Mouse (Mus musculus) intestine, embryonic 14.5 days (tissue): ENCODE measurements around the gene Lrmda. TPM values are rescaled to one million over a fixed set of nuclear protein-coding genes. Genes with fewer than 3 reads are reported as not detected.

ENCODE experiments used
- ATAC-seq: fragments of 200-750 bp; cut with Nextera tagmentation; replicated peaks from 2 replicates; pipeline ENCODE4 v1.8.0; 2017; ENCODE audit warnings: low read depth, moderate number of reproducible peaks, moderate TSS enrichment, moderate library complexity; ENCODE audit not compliant: low FRiP score, low TSS enrichment
- DNase-seq: peaks from one replicate; pipeline ENCODE4 v3.0.0-alpha.2; 2018; ENCODE audit warnings: low spot score
- H3K27ac ChIP-seq: fragments of 300-500 bp; sonication (generic); 2 replicates; pipeline ENCODE4 v1.5.1; 2014; ENCODE audit warnings: low read depth, mild to moderate bottlenecking, control low read depth
- H3K27me3 ChIP-seq: fragments of 300-500 bp; sonication (generic); replicated peaks from 2 replicates; pipeline ENCODE4 v1.6.1; 2014; ENCODE audit warnings: low read length, control low read depth; ENCODE audit not compliant: control insufficient read depth, insufficient read depth
- H3K36me3 ChIP-seq: fragments of 300-500 bp; sonication (generic); 2 replicates; pipeline ENCODE4 v1.6.1; 2014; ENCODE audit warnings: low read length, control low read depth; ENCODE audit not compliant: control insufficient read depth, insufficient read depth
- H3K4me1 ChIP-seq: fragments of 300-500 bp; sonication (generic); replicated peaks from 2 replicates; pipeline ENCODE4 v1.6.1; 2014; ENCODE audit warnings: low read length, control low read depth, mixed read lengths; ENCODE audit not compliant: control insufficient read depth, insufficient read depth
- H3K4me2 ChIP-seq: fragments of 300-500 bp; sonication (generic); 2 replicates; pipeline ENCODE4 v1.6.1; 2014; ENCODE audit warnings: low read length
- H3K4me3 ChIP-seq: fragments of 300-500 bp; sonication (generic); 2 replicates; pipeline ENCODE4 v1.5.1; 2014; ENCODE audit warnings: low read depth, low read length, control low read depth, mixed read lengths
- H3K9ac ChIP-seq: fragments of 300-500 bp; sonication (generic); 2 replicates; pipeline ENCODE4 v1.6.1; 2014; ENCODE audit warnings: mild to moderate bottlenecking, low read length
- H3K9me3 ChIP-seq: fragments of 300-500 bp; sonication (generic); 2 replicates; pipeline ENCODE4 v1.6.1; 2016; ENCODE audit warnings: low read length, control low read depth; ENCODE audit not compliant: control insufficient read depth
- WGBS: fragments of 180-500 bp; shearing (Covaris S2); extraction: QIAGEN DNeasy Blood & Tissue Kit; methylation state at CpG from one replicate; pipeline ENCODE4 v1.1.7; 2014; 5-methylcytosine and 5-hydroxymethylcytosine counted together
- polyA plus RNA-seq: library from polyadenylated mRNA; unstranded; fragments of >200 nt; fragmentation: Nextera tagmentation; extraction: Ambion mirVana; gene quantifications from 2 replicates; pipeline ENCODE4 v1.2.1, GENCODE M21; 2014

The Lrmda gene
- polyA plus RNA-seq, 1 experiment from 2014 or later: 0.70 TPM

DNA sequence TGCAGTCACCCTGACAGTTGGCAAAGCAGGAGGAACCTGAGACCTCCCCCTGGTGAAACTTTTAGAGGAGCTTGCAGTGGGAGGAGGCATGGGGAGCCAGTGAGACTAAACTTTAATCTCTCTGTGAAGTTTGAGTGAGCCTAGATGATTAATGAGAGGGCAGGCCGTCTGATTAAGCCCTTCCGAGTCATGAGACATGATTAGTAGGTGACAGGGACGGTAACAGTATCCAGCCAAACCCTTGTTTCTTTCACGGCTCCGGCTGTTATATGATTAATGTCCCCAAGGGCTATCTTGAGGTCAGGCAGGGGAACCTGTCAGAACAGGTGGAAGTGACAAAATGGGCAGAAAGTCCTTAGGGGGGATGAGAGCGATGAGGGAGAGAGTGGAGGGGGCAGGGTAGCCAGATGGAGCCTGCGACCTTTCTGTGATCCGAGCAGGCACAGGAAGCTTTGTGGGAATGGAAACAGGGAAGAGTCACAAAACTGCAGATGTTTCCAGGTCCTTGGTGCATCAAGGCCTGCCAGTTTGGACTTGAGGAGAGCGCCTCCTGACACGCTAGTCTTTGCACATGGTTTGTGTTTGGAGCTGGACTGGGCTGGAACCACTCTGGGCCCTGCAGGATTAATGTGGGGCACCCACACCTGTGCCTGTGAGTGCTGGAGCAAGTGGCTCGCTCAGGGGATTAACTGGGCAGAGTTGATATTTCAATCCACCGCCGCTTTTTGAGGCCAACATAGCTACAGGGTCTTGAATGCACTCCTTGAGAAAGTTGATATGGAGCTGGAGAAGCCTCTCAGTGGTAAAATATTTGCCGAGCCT is 631.8 kb downstream of the Lrmda start:
- Histone ChIP-seq H3K27me3 (no peaks in the 10 kb centered on the region), H3K4me1 (peaks cover 20% of the 10 kb centered on the region), H3K9me3 (no peaks in the 10 kb centered on the region), H3K9ac (no peak overlapping the region), H3K4me2 (no peak overlapping the region), H3K4me3 (no peak overlapping the region), H3K36me3 (no peaks in the 10 kb centered on the region), H3K27ac (no peak overlapping the region)
- DNase-seq: no peak
- no peak for ATAC-seq
- 31% methylated on average over 14 of the region's 14 CpGs for WGBS

DNA sequence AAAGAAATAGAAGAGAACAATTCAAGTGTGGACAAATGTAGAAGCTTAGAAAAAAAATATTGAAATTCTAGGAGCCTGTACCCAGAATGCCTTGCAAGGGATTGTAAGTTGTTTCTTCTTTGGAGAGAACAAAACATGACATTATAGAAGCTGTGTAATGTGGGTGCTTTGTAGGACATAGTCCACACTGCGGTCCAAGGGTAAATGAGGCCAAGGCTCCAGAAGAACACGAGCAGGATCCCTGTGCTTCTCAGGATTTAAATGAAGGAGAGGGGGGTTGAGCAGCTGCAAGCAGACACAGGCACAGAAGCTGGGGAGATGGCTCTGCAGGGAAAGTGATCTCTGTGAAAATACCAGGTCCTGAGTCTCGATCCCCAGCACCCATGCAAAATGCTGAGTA is 643.0 kb downstream of the Lrmda start:
- H3K9me3 ChIP-seq: no peaks in the 10 kb centered on the region
- H3K4me2 ChIP-seq: no peak overlapping the region
- H3K36me3 ChIP-seq: no peaks in the 10 kb centered on the region
- DNase-seq (no peak), ATAC-seq (no peak)
- H3K9ac ChIP-seq: no peak overlapping the region
- H3K27me3 ChIP-seq: no peaks in the 10 kb centered on the region
- no peak overlapping the region for H3K4me3 ChIP-seq
- no peak overlapping the region for H3K27ac ChIP-seq
- H3K4me1 ChIP-seq: no peaks in the 10 kb centered on the region
- WGBS: 53% methylated on average over 3 of the region's 3 CpGs

DNA sequence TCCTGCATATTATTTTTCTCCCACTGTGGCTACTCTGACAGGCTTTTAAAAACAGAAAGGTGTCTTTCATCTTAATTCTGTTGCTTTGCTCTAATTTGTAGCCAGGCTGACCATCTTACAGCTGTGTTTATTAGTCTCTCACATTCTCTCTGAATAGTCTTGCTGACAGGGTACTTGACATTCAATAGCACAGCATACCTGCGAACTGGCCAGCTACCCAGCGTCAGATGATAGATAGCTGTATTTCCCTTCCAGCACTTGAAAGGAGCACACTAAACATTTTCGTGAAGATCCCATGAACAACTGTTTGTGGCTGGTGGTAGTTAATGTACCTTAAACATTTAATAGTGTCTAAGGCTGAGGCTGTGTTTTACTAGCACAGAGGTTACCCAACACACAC is 646.9 kb downstream of the Lrmda start:
- ATAC-seq: no peak
- Histone ChIP-seq H3K4me1 (no peaks in the 10 kb centered on the region), H3K9me3 (no peaks in the 10 kb centered on the region), H3K9ac (no peak overlapping the region), H3K36me3 (no peaks in the 10 kb centered on the region), H3K27me3 (no peaks in the 10 kb centered on the region), H3K27ac (no peak overlapping the region), H3K4me2 (no peak overlapping the region), H3K4me3 (no peak overlapping the region)
- no peak for DNase-seq
- 54% methylated on average over 3 of the region's 3 CpGs for WGBS

DNA sequence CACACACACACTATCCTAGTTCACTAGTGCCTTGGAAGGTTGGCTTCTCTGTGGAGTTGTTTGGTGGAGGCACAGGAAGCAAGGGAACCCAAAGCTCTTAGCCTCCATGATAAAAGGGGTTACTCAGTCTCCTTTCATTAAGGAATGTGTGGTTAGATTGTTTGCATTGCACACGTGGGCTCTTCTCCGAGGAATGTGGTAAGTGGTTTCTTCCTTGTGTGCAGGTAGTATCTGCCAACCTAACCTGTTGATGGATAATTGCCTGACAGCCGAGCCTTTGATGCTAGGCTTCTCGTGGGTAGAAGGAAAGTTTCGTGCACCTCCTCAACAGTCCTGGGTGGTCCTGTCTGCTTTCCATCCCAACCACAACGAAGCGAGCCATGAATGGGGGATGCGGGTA is 648.8 kb downstream of the Lrmda start:
- Histone ChIP-seq H3K9me3 (no peaks in the 10 kb centered on the region), H3K36me3 (no peaks in the 10 kb centered on the region), H3K27me3 (no peaks in the 10 kb centered on the region), H3K27ac (no peak overlapping the region), H3K4me1 (no peaks in the 10 kb centered on the region), H3K4me3 (no peak overlapping the region), H3K4me2 (no peak overlapping the region), H3K9ac (no peak overlapping the region)
- WGBS: 34% methylated on average over 8 of the region's 8 CpGs
- DNase-seq (no peak), ATAC-seq (no peak; the same call in 1 of the 2 replicates)

DNA sequence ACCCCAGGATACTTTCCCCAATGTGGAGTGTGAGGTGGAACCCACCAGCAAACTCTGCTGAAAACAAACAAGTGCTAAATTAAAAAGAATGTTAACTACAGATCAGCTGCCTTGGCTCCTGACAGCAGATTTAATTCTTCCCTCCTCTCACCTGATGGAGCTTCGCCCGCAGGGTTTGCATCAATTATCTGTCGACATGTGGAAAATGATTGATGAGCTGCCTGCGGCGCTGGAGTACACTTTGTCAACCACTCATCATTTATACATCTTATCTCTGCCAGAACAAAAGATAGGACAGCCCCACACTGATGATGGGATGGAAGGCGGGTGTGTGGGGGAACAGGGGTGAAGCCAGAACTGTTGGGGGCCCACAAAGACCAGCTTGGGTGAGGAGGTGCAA is 649.2 kb downstream of the Lrmda start:
- H3K4me2 ChIP-seq: no peak overlapping the region
- no peak overlapping the region for H3K27ac ChIP-seq
- H3K4me3 ChIP-seq: no peak overlapping the region
- no peaks in the 10 kb centered on the region for H3K27me3 ChIP-seq
- no peaks in the 10 kb centered on the region for H3K9me3 ChIP-seq
- no peak for ATAC-seq
- DNase-seq: no peak
- no peak overlapping the region for H3K9ac ChIP-seq
- H3K4me1 ChIP-seq: no peaks in the 10 kb centered on the region
- 39% methylated on average over 6 of the region's 6 CpGs for WGBS
- no peaks in the 10 kb centered on the region for H3K36me3 ChIP-seq

DNA sequence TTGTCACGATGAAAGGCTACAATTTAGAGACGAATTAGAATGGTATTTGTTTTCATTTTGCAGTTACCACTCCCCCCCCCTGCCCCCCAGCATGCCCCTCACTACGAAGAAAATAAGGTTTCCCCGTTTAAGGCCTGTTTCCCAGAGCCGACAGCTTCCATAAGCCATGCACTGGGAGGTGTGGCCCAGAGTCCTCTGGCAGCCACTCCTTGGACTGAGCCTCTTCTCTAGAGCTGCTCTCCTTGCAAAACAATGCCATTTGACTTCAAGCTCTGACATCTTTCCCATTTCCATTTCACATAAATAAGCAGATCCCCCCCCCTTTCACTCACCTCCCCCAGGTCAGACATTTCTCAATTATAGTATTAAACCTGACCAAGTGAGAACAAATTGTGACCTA is 654.1 kb downstream of the Lrmda start:
- Histone ChIP-seq H3K4me1 (no peaks in the 10 kb centered on the region), H3K4me2 (no peak overlapping the region), H3K36me3 (no peaks in the 10 kb centered on the region), H3K9ac (no peak overlapping the region), H3K4me3 (no peak overlapping the region), H3K9me3 (no peaks in the 10 kb centered on the region), H3K27me3 (no peaks in the 10 kb centered on the region), H3K27ac (no peak overlapping the region)
- 37% methylated on average over 5 of the region's 5 CpGs for WGBS
- no peak for ATAC-seq
- DNase-seq: no peak

DNA sequence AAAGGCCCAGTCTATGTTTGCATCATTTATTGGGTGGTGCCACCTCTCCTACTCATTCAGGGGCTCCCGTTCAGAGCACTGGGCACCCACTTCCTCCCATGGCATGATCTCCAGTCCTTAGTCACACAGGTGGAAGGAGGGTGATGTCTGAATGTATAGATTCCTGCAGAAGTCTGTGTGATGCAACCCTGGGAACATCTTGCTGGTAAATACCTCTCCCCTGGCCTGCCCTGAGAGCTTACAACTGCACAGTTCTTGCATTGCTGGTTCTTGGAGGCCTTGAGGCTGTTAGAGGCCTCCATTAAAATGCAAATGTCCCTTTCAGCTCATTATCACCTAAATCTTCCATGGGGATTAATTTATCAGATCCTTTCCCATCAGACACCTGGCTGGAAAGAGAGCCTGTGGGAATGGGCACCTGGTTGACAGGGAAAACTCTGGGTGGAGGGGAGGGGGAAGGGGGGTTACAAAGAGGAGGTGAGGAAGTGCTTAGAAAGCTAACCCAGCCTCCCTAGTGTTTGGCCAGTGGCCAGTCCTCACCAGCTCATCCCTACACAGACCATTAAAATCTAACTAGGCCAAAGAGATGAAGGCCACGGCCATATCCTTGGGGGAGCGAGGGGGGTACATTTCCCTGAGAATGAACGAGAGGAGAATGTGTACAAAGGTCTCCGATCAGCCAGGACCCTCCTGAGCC is 659.6 kb downstream of the Lrmda start:
- H3K4me1 ChIP-seq: no peaks in the 10 kb centered on the region
- 85% methylated on average over 5 of the region's 5 CpGs for WGBS
- H3K9me3 ChIP-seq: no peaks in the 10 kb centered on the region
- no peaks in the 10 kb centered on the region for H3K27me3 ChIP-seq
- no peak overlapping the region for H3K4me2 ChIP-seq
- no peak for DNase-seq
- no peak overlapping the region for H3K27ac ChIP-seq
- no peak for ATAC-seq
- no peaks in the 10 kb centered on the region for H3K36me3 ChIP-seq
- no peak overlapping the region for H3K4me3 ChIP-seq
- no peak overlapping the region for H3K9ac ChIP-seq

DNA sequence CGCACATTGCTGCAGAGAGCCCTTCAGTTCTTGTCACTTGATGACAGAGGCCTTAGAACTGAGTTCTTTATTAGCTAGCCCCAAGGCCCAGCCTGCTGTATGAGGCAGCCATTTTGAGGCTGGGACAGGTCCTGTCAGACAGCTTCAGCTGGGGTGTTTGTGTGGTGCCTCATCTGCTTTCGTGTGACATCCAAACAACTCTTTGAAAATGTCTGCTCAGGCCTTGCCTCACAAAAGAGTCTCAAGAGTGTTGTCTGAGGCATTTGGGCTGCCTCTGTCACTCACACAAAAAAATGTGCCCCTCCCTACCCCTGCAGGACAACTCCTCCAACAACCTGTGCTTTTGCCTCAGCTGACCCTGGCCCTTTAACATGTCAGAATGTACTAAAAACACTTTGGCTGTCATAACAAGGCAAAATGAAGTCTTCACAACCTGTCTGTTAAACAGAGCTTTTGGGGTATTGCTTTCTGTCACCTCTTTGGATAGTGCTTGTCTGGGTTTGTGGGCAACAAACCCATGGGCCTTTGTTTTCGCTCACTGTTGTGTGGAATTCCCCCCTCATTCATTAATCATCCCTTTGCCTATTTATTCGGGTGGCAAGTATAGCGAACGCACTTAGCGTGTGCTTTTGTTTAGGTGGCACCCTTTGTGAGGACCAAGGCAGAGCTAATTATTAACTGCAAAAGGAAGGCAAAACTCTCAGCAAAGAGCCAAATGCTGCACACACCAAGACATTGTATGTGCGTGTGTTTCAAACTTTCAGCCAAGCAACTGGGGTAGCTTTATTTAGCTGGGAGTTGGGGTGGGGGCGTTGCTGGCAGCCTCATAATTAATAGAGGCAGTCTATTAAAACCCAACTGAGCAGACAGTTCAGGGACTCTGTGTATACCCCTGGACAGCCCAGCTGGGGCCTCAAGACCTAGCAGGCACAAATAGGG is 660.5 kb downstream of the Lrmda start:
- H3K4me3 ChIP-seq: no peak overlapping the region
- no peak overlapping the region for H3K9ac ChIP-seq
- ATAC-seq (no peak), DNase-seq (no peak)
- no peak overlapping the region for H3K27ac ChIP-seq
- H3K36me3 ChIP-seq: no peaks in the 10 kb centered on the region
- WGBS: 59% methylated on average over 9 of the region's 9 CpGs
- no peaks in the 10 kb centered on the region for H3K4me1 ChIP-seq
- H3K9me3 ChIP-seq: no peaks in the 10 kb centered on the region
- H3K4me2 ChIP-seq: no peak overlapping the region
- no peaks in the 10 kb centered on the region for H3K27me3 ChIP-seq
